Mouse (Mus musculus) small intestine, adult 2 months (tissue): ENCODE data around the gene Ccdc184. TPM values are rescaled to one million over a fixed set of nuclear protein-coding genes. Genes with fewer than 3 reads are reported as not detected.
A peak's percentile ranks its signal among the peaks of the same experiment; 100 is the strongest.

Experiments used
- H3K27ac ChIP-seq: fragments of 200-500 bp; 2 replicates; pipeline ENCODE4 v1.5.1; 2012; ENCODE audit warnings: low read depth, low read length, control low read depth, inconsistent platforms; ENCODE audit not compliant: insufficient read depth
- H3K27me3 ChIP-seq: fragments of 200-500 bp; 2 replicates; pipeline ENCODE4 v1.6.1; 2012; ENCODE audit warnings: mild to moderate bottlenecking, moderate library complexity, low read length, inconsistent platforms; ENCODE audit not compliant: control insufficient read depth, insufficient read depth
- H3K36me3 ChIP-seq: fragments of 200-500 bp; 2 replicates; pipeline ENCODE4 v1.6.1; 2012; ENCODE audit warnings: mild to moderate bottlenecking, low read length, control low read depth, inconsistent platforms; ENCODE audit not compliant: control insufficient read depth, insufficient read depth
- H3K4me1 ChIP-seq: fragments of 200-500 bp; 2 replicates; pipeline ENCODE4 v1.6.1; 2012; ENCODE audit warnings: low read length, inconsistent platforms, mixed read lengths; ENCODE audit not compliant: control insufficient read depth, insufficient read depth, insufficient read length
- H3K4me3 ChIP-seq: fragments of 200-500 bp; 2 replicates; pipeline ENCODE4 v1.5.1; 2012; ENCODE audit warnings: low read depth, mild to moderate bottlenecking, control low read depth, inconsistent platforms, low read length, moderate library complexity
- CTCF ChIP-seq: fragments of 200-500 bp; IDR thresholded peaks from 2 replicates; pipeline ENCODE4 v1.5.1; 2012; ENCODE audit warnings: low read depth, mild to moderate bottlenecking, control low read depth, inconsistent platforms, low read length, moderate library complexity, mixed read lengths; ENCODE audit not compliant: insufficient replicate concordance, insufficient read length; ENCODE audit errors: extremely low read depth
- POLR2A ChIP-seq: fragments of 200-500 bp; IDR thresholded peaks from 2 replicates; pipeline ENCODE4 v1.6.1; 2012; ENCODE audit warnings: low read depth, mild to moderate bottlenecking, control low read depth, inconsistent platforms, low read length, moderate library complexity
- WGBS: fragments of 180-500 bp; shearing (Covaris S2); methylation state at CpG from one replicate; pipeline ENCODE4 v1.1.7; 2018; 5-methylcytosine and 5-hydroxymethylcytosine counted together
- polyA plus RNA-seq: library from polyadenylated mRNA; depleted of rRNA; stranded (reverse); fragments of >200 nt; gene quantifications from 2 replicates; pipeline ENCODE4 v1.2.3, GENCODE M21; 2012

Ccdc184 gene
- polyA plus RNA-seq, 1 experiment = 0.43 TPM

- Histone ChIP-seq H3K36me3 (peaks cover 43% of the 10 kb centered on the region), H3K27ac (no peak overlapping the region), H3K4me1 (peaks cover 3% of the 10 kb centered on the region; the same call in 1 of the 2 replicates), H3K27me3 (no peaks in the 10 kb centered on the region), H3K4me3 (no peak overlapping the region)
- WGBS = 89% methylated on average over 4 of the region's 4 CpGs
- no peak for TF ChIP-seq CTCF
- TF ChIP-seq POLR2A = no peak
Measured at GRCm38 (mm10) chr15:98134034-98134433, 32.9 kb upstream of the Ccdc184 start.

DNA sequence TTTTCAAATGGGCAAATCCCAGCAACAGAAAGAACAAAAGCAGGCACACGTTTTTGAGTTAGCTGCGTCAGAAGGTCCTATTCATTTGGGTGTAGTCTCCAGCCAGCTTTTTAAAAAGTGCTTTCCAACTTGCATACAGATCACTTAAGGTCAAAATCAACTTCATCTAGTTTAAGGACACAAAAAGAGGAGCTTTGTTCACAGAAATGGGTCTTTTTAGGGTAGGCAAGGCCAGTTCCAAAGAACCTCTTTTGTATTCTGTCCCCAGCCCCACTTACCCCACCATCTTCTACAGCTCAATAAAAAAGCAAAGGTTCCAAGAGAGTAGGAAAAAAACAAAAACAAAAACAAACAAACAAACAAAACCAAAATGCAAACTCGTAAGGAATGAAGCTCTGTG, 32.3 kb upstream of the Ccdc184 start:
- TF ChIP-seq POLR2A = no peak
- no peak for TF ChIP-seq CTCF
- no peak overlapping the region for H3K27ac ChIP-seq
- WGBS = 84% methylated on average over 3 of the region's 3 CpGs
- no peak overlapping the region for H3K4me3 ChIP-seq
- peaks cover 3% of the 10 kb centered on the region; the same call in 1 of the 2 replicates for H3K4me1 ChIP-seq
- H3K27me3 ChIP-seq = no peaks in the 10 kb centered on the region
- peaks cover 43% of the 10 kb centered on the region for H3K36me3 ChIP-seq

GRCm38 (mm10) chr15:98135671-98136070, 31.3 kb upstream of the Ccdc184 start:
- Histone ChIP-seq H3K4me1 (peaks cover 5% of the 10 kb centered on the region; the same call in 1 of the 2 replicates), H3K4me3 (no peak overlapping the region), H3K27me3 (no peaks in the 10 kb centered on the region), H3K36me3 (peaks cover 47% of the 10 kb centered on the region), H3K27ac (no peak overlapping the region)
- whole genome bisulfite sequencing = 95% methylated on average over 13 of the region's 13 CpGs
- TF ChIP-seq CTCF (no peak), POLR2A (no peak)

- H3K4me1 ChIP-seq = peaks cover 9% of the 10 kb centered on the region
- H3K27me3 ChIP-seq = no peaks in the 10 kb centered on the region
- WGBS = 91% methylated on average over 9 of the region's 9 CpGs
- TF ChIP-seq POLR2A (no peak), CTCF (no peak)
- H3K36me3 ChIP-seq = peaks cover 56% of the 10 kb centered on the region
- H3K4me3 ChIP-seq = no peak overlapping the region
- no peak overlapping the region for H3K27ac ChIP-seq
Measured at GRCm38 (mm10) chr15:98136871-98137270, 30.1 kb upstream of the Ccdc184 start.

DNA sequence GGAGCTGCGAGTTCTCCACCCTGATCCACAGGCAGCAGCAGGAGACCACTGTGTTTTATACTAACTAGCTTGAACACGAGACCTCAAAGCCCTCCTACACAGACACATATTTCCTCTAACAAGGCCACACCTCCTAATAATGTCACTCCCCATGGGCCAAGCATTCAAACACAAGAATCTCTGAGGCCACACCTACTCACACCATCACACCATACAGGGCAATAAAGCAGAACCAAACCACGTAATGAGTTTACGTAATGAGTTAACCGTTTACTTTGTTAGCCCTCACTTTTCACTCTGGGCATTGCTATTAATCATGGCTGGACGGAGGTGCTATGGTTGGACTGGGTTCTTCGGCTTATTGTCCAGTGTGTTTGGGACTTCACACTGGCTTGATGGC, 27.2 kb upstream of the Ccdc184 start:
- TF ChIP-seq POLR2A = no peak
- no peak for TF ChIP-seq CTCF
- 40% methylated on average over 7 of the region's 7 CpGs for WGBS

DNA sequence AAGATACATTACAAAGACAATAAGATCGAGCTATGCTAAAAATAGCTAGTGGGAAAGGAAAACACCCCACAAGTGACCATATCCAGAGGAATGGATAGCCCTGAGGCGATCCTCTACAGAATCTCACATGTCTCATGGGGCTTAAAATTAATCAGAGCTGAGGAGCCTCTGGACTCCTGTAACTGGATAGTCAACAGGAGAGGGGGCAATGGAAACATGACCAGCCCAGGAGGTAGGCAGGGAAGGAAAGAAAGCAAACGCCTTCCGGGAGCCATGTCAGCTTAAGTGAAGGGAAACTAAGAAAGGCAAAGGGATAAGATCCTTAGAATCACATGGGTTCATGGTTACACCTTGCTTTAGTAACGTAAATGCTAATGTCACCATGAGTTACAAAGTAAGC, 26.1 kb upstream of the Ccdc184 start:
- peaks cover 10% of the 10 kb centered on the region for H3K4me1 ChIP-seq
- no peak for TF ChIP-seq CTCF
- TF ChIP-seq POLR2A = no peak
- no peak overlapping the region for H3K4me3 ChIP-seq
- no peaks in the 10 kb centered on the region for H3K27me3 ChIP-seq
- 93% methylated on average over 5 of the region's 5 CpGs for WGBS
- peaks cover 39% of the 10 kb centered on the region for H3K36me3 ChIP-seq
- H3K27ac ChIP-seq = no peak overlapping the region

More for the DNA sequence above, 27.2 kb upstream of the Ccdc184 start:
- peaks cover 9% of the 10 kb centered on the region for H3K4me1 ChIP-seq
- H3K27me3 ChIP-seq = no peaks in the 10 kb centered on the region
- peak overlapping the region; percentile 47 for H3K27ac ChIP-seq
- peaks cover 48% of the 10 kb centered on the region for H3K36me3 ChIP-seq
- H3K4me3 ChIP-seq = no peak overlapping the region

GRCm38 (mm10) chr15:98142515-98142914, 24.4 kb upstream of the Ccdc184 start:
- 89% methylated on average over 10 of the region's 10 CpGs for WGBS

More at GRCm38 (mm10) chr15:98142515-98142914, 24.4 kb upstream of the Ccdc184 start:
- Histone ChIP-seq H3K36me3 (peaks cover 25% of the 10 kb centered on the region), H3K4me1 (peaks cover 13% of the 10 kb centered on the region), H3K27ac (no peak overlapping the region), H3K27me3 (no peaks in the 10 kb centered on the region), H3K4me3 (no peak overlapping the region)
- TF ChIP-seq POLR2A (no peak), CTCF (no peak)
